In genomic region chr11:103362521-103363181, GRCm38 (mm10) we compare ENCODE assay signal across 9 mouse cellular contexts. TPM values are rescaled to one million over a fixed set of nuclear protein-coding genes. Genes with fewer than 3 reads are reported as not detected.
DNase-seq lines count a peak whose midpoint lies in the region; ATAC-seq and TF ChIP-seq lines count a peak whose summit lies in the region.
"Had no signal": no experiment of that assay in that cellular context is flagged by ENCODE, and none has a peak within 500 bp of the region (broad histone marks: within the 10 kb centered on the region; RNA-seq: fewer than 3 reads in every experiment).

No protein-coding gene starts in this region.

- no peak for TF ChIP-seq CTCF in G1E (IDR thresholded peaks at IDR 0.05; ENCODE audit: low read depth, low read length)

- H3K27ac ChIP-seq in forebrain, embryonic 15.5 days (replicated peaks): no peak overlapping the region
- peak overlapping the region; percentile 55; the same call in 1 of the 2 replicates for H3K27ac ChIP-seq in limb, embryonic 13.5 days
- H3K27ac ChIP-seq in neural tube, embryonic 13.5 days (replicated peaks): peak overlapping the region; percentile 53

- peak overlapping the region; percentile 45 for H3K4me2 ChIP-seq in forebrain, embryonic 15.5 days (replicated peaks)
- H3K4me2 ChIP-seq in limb, embryonic 13.5 days (replicated peaks): peak overlapping the region; percentile 76
- H3K4me2 ChIP-seq in neural tube, embryonic 13.5 days: peak overlapping the region; percentile 68

- H3K4me3 ChIP-seq in G1E (ENCODE audit: low read depth, low read length): peak overlapping the region; percentile 73
- peak overlapping the region; percentile 32 for H3K4me3 ChIP-seq in forebrain, embryonic 15.5 days
- peak overlapping the region; percentile 52 for H3K4me3 ChIP-seq in limb, embryonic 13.5 days
- H3K4me3 ChIP-seq in neural tube, embryonic 13.5 days: peak overlapping the region; percentile 36

- H3K4me1 ChIP-seq in G1E (ENCODE audit: insufficient read depth, low read depth, low read length): peaks cover 56% of the 10 kb centered on the region
- H3K4me1 ChIP-seq in forebrain, embryonic 15.5 days: peaks cover 38% of the 10 kb centered on the region
- peaks cover 48% of the 10 kb centered on the region for H3K4me1 ChIP-seq in limb, embryonic 13.5 days
- peaks cover 49% of the 10 kb centered on the region for H3K4me1 ChIP-seq in neural tube, embryonic 13.5 days (replicated peaks)

- peak overlapping the region; percentile 27 for H3K9ac ChIP-seq in forebrain, embryonic 15.5 days (replicated peaks)
- H3K9ac ChIP-seq in limb, embryonic 13.5 days: peak overlapping the region; percentile 65
- H3K9ac ChIP-seq in neural tube, embryonic 13.5 days: peak overlapping the region; percentile 63

- no peak for DNase-seq in frontal cortex, postnatal 14 days (ENCODE audit: low spot score in 2 of 2)
- peak; percentile 71 for DNase-seq in G1E (ENCODE audit: low spot score)
- no peak for DNase-seq in layer of hippocampus, postnatal 14 days (ENCODE audit: low spot score in 2 of 2)
- no peak for DNase-seq in layer of hippocampus, adult 8-10 months (ENCODE audit: low spot score in 2 of 2)

- H3K27me3 ChIP-seq in G1E (ENCODE audit: insufficient read depth, low read length): peaks cover 43% of the 10 kb centered on the region; the same call in 1 of the 2 replicates
- peaks cover 55% of the 10 kb centered on the region for H3K27me3 ChIP-seq in forebrain, embryonic 15.5 days
- H3K27me3 ChIP-seq in limb, embryonic 13.5 days: peaks cover 86% of the 10 kb centered on the region
- peaks cover 84% of the 10 kb centered on the region for H3K27me3 ChIP-seq in neural tube, embryonic 13.5 days
- H3K27me3 ChIP-seq: Patski had no signal

- H3K9me3 ChIP-seq in G1E (replicated peaks): peaks cover 15% of the 10 kb centered on the region
- H3K9me3 ChIP-seq in forebrain, embryonic 15.5 days: no peaks in the 10 kb centered on the region
- H3K9me3 ChIP-seq in limb, embryonic 13.5 days: no peaks in the 10 kb centered on the region
- no peaks in the 10 kb centered on the region for H3K9me3 ChIP-seq in neural tube, embryonic 13.5 days

- ATAC-seq in frontal cortex, adult (ENCODE audit: low TSS enrichment): peak; percentile 11; the same call in 1 of the 2 replicates
- ATAC-seq in G1E (ENCODE audit: extremely low read depth, insufficient number of reproducible peaks, low FRiP score, poor library complexity, severe bottlenecking): no peak; the same call in 1 of the 2 replicates
- no peak for ATAC-seq in forebrain, embryonic 15.5 days (replicated peaks)
- ATAC-seq in limb, embryonic 13.5 days (ENCODE audit: low FRiP score, low read depth): no peak
- ATAC-seq in neural tube, embryonic 13.5 days (ENCODE audit: low read depth): no peak
- ATAC-seq: Patski had no signal

- H3K36me3 ChIP-seq in G1E (replicated peaks): peaks cover 59% of the 10 kb centered on the region
- peaks cover 7% of the 10 kb centered on the region; the same call in 1 of the 2 replicates for H3K36me3 ChIP-seq in forebrain, embryonic 15.5 days
- H3K36me3 ChIP-seq in limb, embryonic 13.5 days: peaks cover 16% of the 10 kb centered on the region
- peaks cover 19% of the 10 kb centered on the region for H3K36me3 ChIP-seq in neural tube, embryonic 13.5 days

- under 1% methylated on average over 33 of the region's 33 CpGs for WGBS in forebrain, embryonic 15.5 days
- WGBS in limb, embryonic 13.5 days: under 1% methylated on average over 33 of the region's 33 CpGs
- under 1% methylated on average over 33 of the region's 33 CpGs for WGBS in neural tube, embryonic 13.5 days

RNA-seq across cellular contexts. Expression of gene Arhgap27, which starts 0.8 kb away (rescaled TPM):
- total RNA-seq in G1E (2014; fragmentation: Nextera tagmentation): 5.2 and 8.0 TPM in 2 replicates
- 11.2 and 12.6 TPM in 2 replicates for total RNA-seq in G1E (2017)
- polyA plus RNA-seq in G1E (2012): 11.5 and 13.2 TPM in 2 replicates
- 2.5 and 3.0 TPM in 2 replicates for polyA plus RNA-seq in forebrain, embryonic 15.5 days (2015; fragmentation: Nextera tagmentation; extraction: Ambion mirVana)
- polyA plus RNA-seq in limb, embryonic 13.5 days (2015; fragmentation: Nextera tagmentation; extraction: Ambion mirVana): 5.1 and 6.8 TPM in 2 replicates
- 4.4 and 4.8 TPM in 2 replicates for polyA plus RNA-seq in neural tube, embryonic 13.5 days (2015; fragmentation: Nextera tagmentation; extraction: Ambion mirVana)
- 10 to 100 TPM in 1 of 2 experiments, 1 to 10 TPM in 1; 9.8 to 10.1 TPM for total RNA-seq in layer of hippocampus, postnatal 14 days (2021)
- total RNA-seq in layer of hippocampus, adult 8-10 months (2022): 10 to 100 TPM in 3 of 4 experiments, 1 to 10 TPM in 1; 9.8 to 19.8 (median 15.6) TPM

RNA-seq across cellular contexts. Expression of gene Plekhm1, which starts 49.8 kb away (rescaled TPM):
- total RNA-seq in G1E (2014; fragmentation: Nextera tagmentation): 27.1 and 35.1 TPM in 2 replicates
- total RNA-seq in G1E (2017): 8.9 and 9.4 TPM in 2 replicates
- polyA plus RNA-seq in G1E (2012): 11.7 and 12.0 TPM in 2 replicates
- 8.8 and 8.9 TPM in 2 replicates for polyA plus RNA-seq in forebrain, embryonic 15.5 days (2015; fragmentation: Nextera tagmentation; extraction: Ambion mirVana)
- polyA plus RNA-seq in limb, embryonic 13.5 days (2015; fragmentation: Nextera tagmentation; extraction: Ambion mirVana): 7.1 and 8.7 TPM in 2 replicates
- polyA plus RNA-seq in neural tube, embryonic 13.5 days (2015; fragmentation: Nextera tagmentation; extraction: Ambion mirVana): 8.7 TPM in 2 replicates
- 10 to 100 TPM; 17.0 to 17.7 TPM for total RNA-seq in layer of hippocampus, postnatal 14 days (2021)
- 10 to 100 TPM; 17.9 to 23.4 (median 20.4) TPM for total RNA-seq in layer of hippocampus, adult 8-10 months (2022)
